Comparison of ENCODE assay signal across 12 mouse cellular contexts in the genomic region with DNA sequence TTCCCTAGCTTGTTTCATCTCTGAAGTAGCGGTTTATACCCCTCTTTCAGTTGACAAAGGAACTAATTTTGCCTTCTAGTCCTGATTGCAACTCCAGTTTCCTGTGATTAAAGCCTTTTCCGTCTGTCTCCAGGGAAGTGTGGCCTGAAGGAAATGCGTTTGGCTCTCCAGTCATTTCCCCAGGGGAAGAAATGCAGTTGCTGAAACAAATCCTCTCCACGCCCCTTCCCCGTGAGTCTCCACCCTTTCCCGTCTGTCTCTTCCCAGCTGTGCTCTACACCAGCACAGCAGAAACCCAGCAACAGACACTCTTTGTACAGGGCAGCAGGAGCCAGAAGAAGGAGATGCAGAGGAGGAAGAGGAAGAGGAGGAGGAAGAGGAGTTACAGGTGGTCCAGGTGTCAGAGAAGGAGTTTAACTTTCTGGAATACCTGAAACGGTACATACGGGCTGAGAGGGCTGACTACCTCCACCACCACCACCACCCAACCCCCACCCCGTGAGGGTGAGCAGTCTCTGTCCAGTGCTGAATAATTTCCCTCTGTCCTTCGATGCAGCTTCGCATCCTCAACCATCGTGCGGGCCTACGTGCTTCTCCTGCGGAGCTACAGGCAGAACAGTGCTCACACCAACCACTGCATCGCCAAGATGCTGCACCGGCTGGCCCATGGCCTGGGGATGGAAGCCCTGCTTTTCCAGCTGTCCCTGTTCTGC. TPM values are rescaled to one million over a fixed set of nuclear protein-coding genes. Genes with fewer than 3 reads are reported as not detected.
DNase-seq lines count a peak whose midpoint lies in the region; ATAC-seq and TF ChIP-seq lines count a peak whose summit lies in the region.
"Had no signal": no experiment of that assay in that cellular context is flagged by ENCODE, and none has a peak within 500 bp of the region (broad histone marks: within the 10 kb centered on the region; RNA-seq: fewer than 3 reads in every experiment).

No protein-coding gene starts in this region.

- TF ChIP-seq POLR2A in heart, adult 2 months (IDR thresholded peaks at IDR 0.05; ENCODE audit: insufficient read depth, low read depth, low read length), result peak; percentile 91

- TF ChIP-seq EP300 in heart, adult 2 months (IDR thresholded peaks at IDR 0.05; ENCODE audit: insufficient read depth, low read depth, low read length), result peak; percentile 90

- H3K79me2 ChIP-seq in heart, adult 2 months (replicated peaks; ENCODE audit: control insufficient read depth, insufficient read depth, low read length), result no peaks in the 10 kb centered on the region

- no peak for TF ChIP-seq CTCF in layer of hippocampus, adult 2 months (conservative IDR thresholded peaks at IDR 0.05)
- no peak for TF ChIP-seq CTCF in heart, adult 2 months (IDR thresholded peaks at IDR 0.05)

- 0 out of 2 replicates have a peak, but pooled peaks have one; percentile 25 for ATAC-seq in kidney, embryonic 15.5 days (replicated peaks; ENCODE audit: low FRiP score)
- ATAC-seq in neural tube, embryonic 15.5 days (ENCODE audit: low FRiP score), result no peak

- intact Hi-C loops in heart, adult 2 months (cut with DNase I), result loop anchor here (2.0 kb wide), 1 partner anchor 22 kb away; a partner anchor contains a TSS

- H3K4me3 ChIP-seq in layer of hippocampus, adult 2 months, result no peak overlapping the region
- peak overlapping the region; percentile 58 for H3K4me3 ChIP-seq in heart, adult 2 months
- H3K4me3 ChIP-seq in kidney, embryonic 15.5 days (replicated peaks), result peak overlapping the region; percentile 16; the same call in 1 of the 2 replicates
- no peak overlapping the region for H3K4me3 ChIP-seq in neural tube, embryonic 15.5 days (replicated peaks)
- H3K4me3 ChIP-seq: erythroblast, embryonic 14.5 days; liver, embryonic 15.5 days had no signal

- peak overlapping the region; percentile 63 for H3K9ac ChIP-seq in heart, adult 2 months (ENCODE audit: low read depth, low read length)
- H3K9ac ChIP-seq in kidney, embryonic 15.5 days, result no peak overlapping the region
- no peak overlapping the region for H3K9ac ChIP-seq in neural tube, embryonic 15.5 days (replicated peaks)
- H3K9ac ChIP-seq: liver, embryonic 15.5 days had no signal

- no peaks in the 10 kb centered on the region for H3K9me3 ChIP-seq in kidney, embryonic 15.5 days (replicated peaks)
- no peaks in the 10 kb centered on the region for H3K9me3 ChIP-seq in neural tube, embryonic 15.5 days (replicated peaks)
- H3K9me3 ChIP-seq: liver, embryonic 15.5 days had no signal

- peaks cover 5% of the 10 kb centered on the region for H3K4me1 ChIP-seq in heart, adult 2 months (ENCODE audit: control insufficient read depth, insufficient read depth, low read length)
- no peaks in the 10 kb centered on the region for H3K4me1 ChIP-seq in kidney, embryonic 15.5 days
- H3K4me1 ChIP-seq in neural tube, embryonic 15.5 days, result no peaks in the 10 kb centered on the region
- H3K4me1 ChIP-seq: liver, embryonic 15.5 days had no signal

- 36% methylated on average over 17 of the region's 17 CpGs for WGBS in heart, adult 2 months
- 78% methylated on average over 17 of the region's 17 CpGs for WGBS in kidney, embryonic 15.5 days
- 84% methylated on average over 17 of the region's 17 CpGs for WGBS in neural tube, embryonic 15.5 days

- peak overlapping the region; percentile 35 for H3K4me2 ChIP-seq in kidney, embryonic 15.5 days
- peak overlapping the region; percentile 28; the same call in 1 of the 2 replicates for H3K4me2 ChIP-seq in neural tube, embryonic 15.5 days
- H3K4me2 ChIP-seq: liver, embryonic 15.5 days had no signal

- H3K36me3 ChIP-seq in heart, adult 2 months (ENCODE audit: control insufficient read depth, insufficient read depth, low read length), result no peaks in the 10 kb centered on the region
- H3K36me3 ChIP-seq in kidney, embryonic 15.5 days, result peaks cover 100% of the 10 kb centered on the region
- peaks cover 60% of the 10 kb centered on the region for H3K36me3 ChIP-seq in neural tube, embryonic 15.5 days

- no peak for DNase-seq in layer of hippocampus, adult 2 months (ENCODE audit: low spot score in 2 of 2)
- no peak for DNase-seq in layer of hippocampus, adult 8-10 months (ENCODE audit: low spot score in 2 of 2)
- peak; percentile 75 to 82 for DNase-seq in heart, adult 2 months
- DNase-seq in cerebellum, postnatal 14 days, result no peak
- DNase-seq in spleen, adult 12 weeks (ENCODE audit: low spot score), result no peak
- no peak for DNase-seq in cerebellum, postnatal 25 days

- peak overlapping the region; percentile 32; the same call in 1 of the 2 replicates for H3K27ac ChIP-seq in layer of hippocampus, adult 2 months
- peak overlapping the region; percentile 89 for H3K27ac ChIP-seq in heart, adult 2 months
- peak overlapping the region; percentile 81 for H3K27ac ChIP-seq in kidney, embryonic 15.5 days
- peak overlapping the region; percentile 64; the same call in 1 of the 2 replicates for H3K27ac ChIP-seq in neural tube, embryonic 15.5 days (replicated peaks)
- H3K27ac ChIP-seq: liver, embryonic 15.5 days had no signal

- no peaks in the 10 kb centered on the region for H3K27me3 ChIP-seq in heart, adult 2 months (ENCODE audit: control insufficient read depth, insufficient read depth, low read length)
- no peaks in the 10 kb centered on the region for H3K27me3 ChIP-seq in kidney, embryonic 15.5 days
- H3K27me3 ChIP-seq in neural tube, embryonic 15.5 days (replicated peaks), result no peaks in the 10 kb centered on the region
- H3K27me3 ChIP-seq: liver, embryonic 15.5 days had no signal

RNA-seq across cellular contexts. Expression of a gene that starts 6.7 kb away (rescaled TPM):
- not detected for total RNA-seq in layer of hippocampus, adult 2 months (2021)
- not detected for total RNA-seq in layer of hippocampus, adult 8-10 months (2022)
- not detected for total RNA-seq in heart, adult 2 months (2021)
- 0.18 TPM in 1 of 2 replicates, not detected in the other for polyA plus RNA-seq in heart, adult 2 months (2012; rRNA removed)
- polyA plus RNA-seq in kidney, embryonic 15.5 days (2015; fragmentation: Nextera tagmentation; extraction: Ambion mirVana), result 0.40 and 0.45 TPM in 2 replicates
- polyA plus RNA-seq in neural tube, embryonic 15.5 days (2015; fragmentation: Nextera tagmentation; extraction: Ambion mirVana), result not detected in 2 replicates
- polyA plus RNA-seq: urinary bladder, adult 2 months had no signal

RNA-seq across cellular contexts. Expression of a gene that starts 15.3 kb away (rescaled TPM):
- 1 to 10 TPM; 5.4 to 6.4 TPM for total RNA-seq in layer of hippocampus, adult 2 months (2021)
- 1 to 10 TPM; 5.7 to 8.0 (median 7.4) TPM for total RNA-seq in layer of hippocampus, adult 8-10 months (2022)
- 1 to 10 TPM; 6.5 to 7.6 TPM for total RNA-seq in heart, adult 2 months (2021)
- polyA plus RNA-seq in heart, adult 2 months (2012; rRNA removed), result 5.7 and 9.6 TPM in 2 replicates
- 64.4 and 71.7 TPM in 2 replicates for polyA plus RNA-seq in kidney, embryonic 15.5 days (2015; fragmentation: Nextera tagmentation; extraction: Ambion mirVana)
- polyA plus RNA-seq in neural tube, embryonic 15.5 days (2015; fragmentation: Nextera tagmentation; extraction: Ambion mirVana), result 20.0 and 25.1 TPM in 2 replicates

RNA-seq across cellular contexts. Expression of a gene that starts 21.3 kb away (rescaled TPM):
- not detected for total RNA-seq in layer of hippocampus, adult 2 months (2021)
- total RNA-seq in layer of hippocampus, adult 8-10 months (2022), result not detected
- not detected for total RNA-seq in heart, adult 2 months (2021)
- 0.18 TPM in 1 of 2 replicates, not detected in the other for polyA plus RNA-seq in heart, adult 2 months (2012; rRNA removed)
- polyA plus RNA-seq in kidney, embryonic 15.5 days (2015; fragmentation: Nextera tagmentation; extraction: Ambion mirVana), result 0.48 and 2.5 TPM in 2 replicates
- polyA plus RNA-seq in neural tube, embryonic 15.5 days (2015; fragmentation: Nextera tagmentation; extraction: Ambion mirVana), result 0.19 TPM in 1 of 2 replicates, not detected in the other
- total RNA-seq: MEL had no signal
- polyA plus RNA-seq: erythroblast, embryonic 14.5 days had no signal

RNA-seq across cellular contexts. Expression of a gene that starts 21.5 kb away (rescaled TPM):
- not detected for total RNA-seq in layer of hippocampus, adult 2 months (2021)
- not detected for total RNA-seq in layer of hippocampus, adult 8-10 months (2022)
- not detected for total RNA-seq in heart, adult 2 months (2021)
- polyA plus RNA-seq in heart, adult 2 months (2012; rRNA removed), result not detected in 2 replicates
- polyA plus RNA-seq in kidney, embryonic 15.5 days (2015; fragmentation: Nextera tagmentation; extraction: Ambion mirVana), result not detected in 2 replicates
- polyA plus RNA-seq in neural tube, embryonic 15.5 days (2015; fragmentation: Nextera tagmentation; extraction: Ambion mirVana), result not detected in 2 replicates
- total RNA-seq: MEL had no signal
- polyA plus RNA-seq: erythroblast, embryonic 14.5 days; liver, embryonic 15.5 days; urinary bladder, adult 2 months had no signal

RNA-seq across cellular contexts. Expression of a gene that starts 23.2 kb away (rescaled TPM):
- 10 to 100 TPM; 34.4 to 34.7 TPM for total RNA-seq in layer of hippocampus, adult 2 months (2021)
- total RNA-seq in layer of hippocampus, adult 8-10 months (2022), result 10 to 100 TPM; 34.3 to 39.3 (median 37.8) TPM
- 10 to 100 TPM in 1 of 2 experiments, 1 to 10 TPM in 1; 7.3 to 12.2 TPM for total RNA-seq in heart, adult 2 months (2021)
- 11.0 and 17.5 TPM in 2 replicates for polyA plus RNA-seq in heart, adult 2 months (2012; rRNA removed)
- 11.8 and 14.2 TPM in 2 replicates for polyA plus RNA-seq in kidney, embryonic 15.5 days (2015; fragmentation: Nextera tagmentation; extraction: Ambion mirVana)
- 18.9 and 24.5 TPM in 2 replicates for polyA plus RNA-seq in neural tube, embryonic 15.5 days (2015; fragmentation: Nextera tagmentation; extraction: Ambion mirVana)

Comparison
In these comparisons a context has a peak if more than half of its experiments do, and no peak if none do; other contexts are left out.
1. DNase-seq: peak in heart, adult 2 months (2 of 2); none in layer of hippocampus, adult 2 months (0 of 2), layer of hippocampus, adult 8-10 months (0 of 2), cerebellum, postnatal 14 days (0 of 2), spleen, adult 12 weeks (single experiment) and cerebellum, postnatal 25 days (0 of 2).
2. H3K27ac ChIP-seq: peak in every context shown above with its lines; median percentile 89 in heart, adult 2 months; 81 in kidney, embryonic 15.5 days; 64 in neural tube, embryonic 15.5 days; 32 in layer of hippocampus, adult 2 months.
3. H3K4me3 ChIP-seq: peak in heart, adult 2 months (single experiment) and kidney, embryonic 15.5 days (single experiment); none in layer of hippocampus, adult 2 months (single experiment) and neural tube, embryonic 15.5 days (single experiment).